9 mouse cellular contexts compared by ENCODE assay signal in the genomic region with DNA sequence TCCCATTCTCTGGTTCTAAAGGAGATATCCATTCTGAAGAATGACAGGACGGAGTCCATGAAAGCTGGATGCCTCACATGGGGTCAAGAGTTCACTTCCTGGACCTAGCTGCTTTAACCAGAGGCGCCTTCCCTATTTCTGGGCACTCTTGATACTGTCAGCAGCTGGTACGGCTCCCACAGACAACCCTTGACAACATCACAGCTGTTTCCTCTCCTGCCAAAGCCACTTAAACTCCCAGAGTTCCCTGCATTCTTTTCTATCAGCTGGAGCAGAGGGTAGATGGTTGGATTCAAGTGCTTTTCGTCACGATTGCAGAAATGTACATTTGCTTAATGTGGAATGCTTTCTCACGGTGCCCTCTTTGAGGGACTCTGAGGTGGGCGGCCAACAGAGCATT.
DNase-seq lines count a peak whose midpoint lies in the region; ATAC-seq and TF ChIP-seq lines count a peak whose summit lies in the region.
"Had no signal": no experiment of that assay in that cellular context is flagged by ENCODE, and none has a peak within 500 bp of the region (broad histone marks: within the 10 kb centered on the region; RNA-seq: fewer than 3 reads in every experiment).

No protein-coding gene starts in this region.

- no peak for TF ChIP-seq POLR2A in kidney, adult 2 months (IDR thresholded peaks at IDR 0.05; ENCODE audit: low read depth, low read length)

- TF ChIP-seq CTCF in kidney, adult 2 months (conservative IDR thresholded peaks at IDR 0.05; ENCODE audit: insufficient read depth, insufficient read length, low read depth, low read length), result no peak
- TF ChIP-seq CTCF in lung, postnatal 0 days (IDR thresholded peaks at IDR 0.05), result no peak

- no peak overlapping the region for H3K4me3 ChIP-seq in kidney, adult 2 months (ENCODE audit: insufficient read depth, low read depth, low read length)
- H3K4me3 ChIP-seq in lung, postnatal 0 days (ENCODE audit: low read depth, low read length), result no peak overlapping the region

- peak; percentile 92 for TF ChIP-seq EP300 in lung, postnatal 0 days (IDR thresholded peaks at IDR 0.05)

- H3K9ac ChIP-seq in lung, postnatal 0 days (replicated peaks; ENCODE audit: low read depth), result no peak overlapping the region

- peak overlapping the region; percentile 58 for H3K27ac ChIP-seq in kidney, adult 2 months (ENCODE audit: insufficient read depth, low read depth, low read length)
- H3K27ac ChIP-seq in lung, postnatal 0 days (ENCODE audit: low read length), result peak overlapping the region; percentile 76

- ATAC-seq in lung, postnatal 0 days, result peak; percentile 95
- ATAC-seq in CD4-positive, CD25-positive, alpha-beta regulatory T cell, adult 4 months, result no peak
- ATAC-seq in erythroblast, adult 5-6 weeks (replicated peaks; ENCODE audit: low FRiP score, poor library complexity, severe bottlenecking), result no peak

- peaks cover 28% of the 10 kb centered on the region for H3K4me1 ChIP-seq in kidney, adult 2 months (ENCODE audit: control insufficient read depth, insufficient read depth, low read length)
- H3K4me1 ChIP-seq in lung, postnatal 0 days (ENCODE audit: insufficient read depth, low read depth, low read length), result peaks cover 4% of the 10 kb centered on the region; the same call in 1 of the 2 replicates

- H3K36me3 ChIP-seq in kidney, adult 2 months (ENCODE audit: control insufficient read depth, insufficient read depth, low read length), result no peaks in the 10 kb centered on the region
- H3K36me3 ChIP-seq in lung, postnatal 0 days (ENCODE audit: insufficient read depth, low read length), result no peaks in the 10 kb centered on the region

- H3K27me3 ChIP-seq in kidney, adult 2 months (replicated peaks; ENCODE audit: control insufficient read depth, insufficient read depth, low read length), result no peaks in the 10 kb centered on the region
- no peaks in the 10 kb centered on the region for H3K27me3 ChIP-seq in lung, postnatal 0 days (replicated peaks; ENCODE audit: insufficient read depth, low read length)

- WGBS in kidney, adult 2 months, result 43% methylated on average over 7 of the region's 7 CpGs
- 3% methylated on average over 7 of the region's 7 CpGs for WGBS in lung, postnatal 0 days

- peak; percentile 50 for DNase-seq in embryo, embryonic 10.5 days (ENCODE audit: low spot score)
- DNase-seq in heart, adult 8-10 months (ENCODE audit: low spot score), result peak; percentile 76
- peak; percentile 75 for DNase-seq in kidney, adult 2 months
- peak; percentile 94 for DNase-seq in lung, postnatal 0 days (ENCODE audit: low spot score)
- DNase-seq in thymus, postnatal 36 days, result no peak
- DNase-seq in ovary, postnatal 36 days (ENCODE audit: low spot score), result no peak
- DNase-seq: cerebellum, adult 9-10 months had no signal

- H3K4me2 ChIP-seq in lung, postnatal 0 days (replicated peaks; ENCODE audit: low read depth, low read length), result peak overlapping the region; percentile 32

- no peaks in the 10 kb centered on the region for H3K9me3 ChIP-seq in lung, postnatal 0 days (ENCODE audit: low read length)

Comparison
In these comparisons a context has a peak if more than half of its experiments do, and no peak if none do; other contexts are left out.
1. DNase-seq: peak in embryo, embryonic 10.5 days (single experiment), heart, adult 8-10 months (single experiment), kidney, adult 2 months (single experiment) and lung, postnatal 0 days (single experiment); none in thymus, postnatal 36 days (0 of 2) and ovary, postnatal 36 days (single experiment).